Mouse (Mus musculus): Measurements from ENCODE around the gene Syt10.
"Not testable (repeated sequence)": the region's sequence is repeated elsewhere in the genome, so short reads cannot be mapped to it uniquely, and the experiment has no call there.

The Syt10 gene

GRCm38 (mm10) chr15:89841364-89842017 lies at the start of gene Syt10:
Syt10 (minus strand) TSS chr15:89841860.
- peak; percentile 58 for DNase-seq

- DNase-seq, result no peak
Measured at GRCm38 (mm10) chr15:89883799-89884198, 42.1 kb upstream of the Syt10 start.

GRCm38 (mm10) chr15:89878981-89879380 lies 37.3 kb upstream of the Syt10 start:
- DNase-seq, result no peak

GRCm38 (mm10) chr15:89816098-89816497 lies 25.6 kb downstream of the Syt10 start:
- no peak for DNase-seq

- DNase-seq, result no peak
Measured at GRCm38 (mm10) chr15:89804478-89804877, 37.2 kb downstream of the Syt10 start.

GRCm38 (mm10) chr15:89779928-89780327 lies 61.7 kb downstream of the Syt10 start:
- no peak for DNase-seq

GRCm38 (mm10) chr15:89766016-89766415 lies 75.6 kb downstream of the Syt10 start:
- not testable (repeated sequence) for DNase-seq

GRCm38 (mm10) chr15:89733611-89734010 lies 108.0 kb downstream of the Syt10 start:
- DNase-seq, result no peak
